Mouse (Mus musculus) spleen, adult 2 months (tissue): ENCODE results near the gene Tceal7.

ENCODE experiments used
- CTCF ChIP-seq: fragments of 200-500 bp; IDR thresholded peaks from 2 replicates; pipeline ENCODE4 v1.5.1; 2011; ENCODE audit warnings: mild to moderate bottlenecking, inconsistent platforms; ENCODE audit not compliant: insufficient read depth, insufficient read length, insufficient replicate concordance; ENCODE audit errors: extremely low read depth
- POLR2A ChIP-seq: fragments of 200-500 bp; IDR thresholded peaks from 2 replicates; pipeline ENCODE4 v1.6.1; 2011; ENCODE audit warnings: low read depth, low read length, inconsistent platforms

DNA sequence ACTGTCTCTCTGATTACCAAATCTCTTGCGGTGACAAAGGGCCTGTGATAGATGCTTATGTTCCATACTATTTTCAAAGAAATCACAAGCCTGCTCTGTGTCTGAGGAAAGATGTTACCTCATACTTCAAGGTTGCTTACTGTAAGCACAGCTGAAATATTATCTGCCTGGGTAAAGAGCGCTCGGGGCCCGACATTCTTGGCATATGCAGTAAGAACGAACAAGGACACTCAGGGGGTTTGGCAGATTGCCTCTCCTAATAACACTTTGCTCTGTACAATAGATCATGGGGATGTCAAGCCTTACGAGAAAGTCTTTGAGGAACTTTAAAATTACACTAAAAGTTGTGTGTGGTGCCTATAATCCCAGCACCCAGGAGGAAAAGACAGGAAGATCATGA is 34.2 kb downstream of the Tceal7 start:
- TF ChIP-seq CTCF = no peak
- TF ChIP-seq POLR2A = no peak
